9 mouse cellular contexts compared by ENCODE assay signal in the genomic region with DNA sequence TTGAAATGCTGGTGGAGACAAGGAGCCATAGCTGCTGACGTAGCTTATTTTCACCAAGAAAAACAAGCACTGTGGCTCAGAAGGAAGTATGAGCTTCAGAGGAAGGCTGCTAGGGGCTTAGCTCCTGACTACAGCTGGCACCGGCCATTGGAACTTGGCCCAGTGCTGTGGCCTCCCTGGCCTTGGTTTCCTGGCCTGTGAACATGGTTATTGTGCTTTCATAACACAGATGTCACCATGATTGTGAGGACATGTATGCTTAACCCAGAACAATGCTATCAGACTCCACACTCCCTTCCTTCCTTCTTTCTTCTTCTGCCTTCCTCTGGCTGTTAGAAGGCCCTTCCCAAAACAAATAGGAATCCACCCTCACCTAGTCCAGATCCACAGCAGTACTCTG.
DNase-seq lines count a peak whose midpoint lies in the region; ATAC-seq and TF ChIP-seq lines count a peak whose summit lies in the region.
"Had no signal": no experiment of that assay in that cellular context is flagged by ENCODE, and none has a peak within 500 bp of the region (broad histone marks: within the 10 kb centered on the region; RNA-seq: fewer than 3 reads in every experiment).

No protein-coding gene starts in this region.

- H3K9me3 ChIP-seq in liver, embryonic 14.5 days (ENCODE audit: control insufficient read depth, low read length), result no peaks in the 10 kb centered on the region
- no peaks in the 10 kb centered on the region for H3K9me3 ChIP-seq in forebrain, postnatal 0 days (ENCODE audit: low read length)
- H3K9me3 ChIP-seq: midbrain, embryonic 12.5 days had no signal

- peak; percentile 29 for DNase-seq in Muller cell, postnatal 12 days (ENCODE audit: inconsistent ontology term)
- DNase-seq in adrenal gland, postnatal 4 days (ENCODE audit: low spot score in 2 of 2), result peak; percentile 8 to 17
- DNase-seq in heart, postnatal 14 days, result peak; percentile 49 to 64
- no peak for DNase-seq in liver, embryonic 14.5 days (ENCODE audit: low read depth in 3 of 3, low spot score in 3 of 3)
- DNase-seq in forebrain, postnatal 0 days, result no peak
- no peak for DNase-seq in retina, postnatal 1 day
- no peak for DNase-seq in left cerebral cortex, adult 8-10 months (ENCODE audit: low spot score in 2 of 2)
- no peak for DNase-seq in left cerebral cortex, adult 9 months (ENCODE audit: low spot score in 2 of 2)

- H3K27ac ChIP-seq in liver, embryonic 14.5 days, result no peak overlapping the region
- H3K27ac ChIP-seq in forebrain, postnatal 0 days (ENCODE audit: low read depth, low read length), result no peak overlapping the region
- H3K27ac ChIP-seq: midbrain, embryonic 12.5 days had no signal

- no peak overlapping the region for H3K4me2 ChIP-seq in liver, embryonic 14.5 days (ENCODE audit: low read depth)
- no peak overlapping the region for H3K4me2 ChIP-seq in forebrain, postnatal 0 days (ENCODE audit: low read depth)
- H3K4me2 ChIP-seq: midbrain, embryonic 12.5 days had no signal

- H3K36me3 ChIP-seq in liver, embryonic 14.5 days (replicated peaks; ENCODE audit: control insufficient read depth, insufficient read depth, low read depth), result no peaks in the 10 kb centered on the region
- no peaks in the 10 kb centered on the region for H3K36me3 ChIP-seq in forebrain, postnatal 0 days (ENCODE audit: insufficient read depth)
- H3K36me3 ChIP-seq: midbrain, embryonic 12.5 days had no signal

- no peak overlapping the region for H3K4me3 ChIP-seq in liver, embryonic 14.5 days (ENCODE audit: insufficient read depth in 1 of 2, low read depth in 2 of 2, low read length in 2 of 2)
- H3K4me3 ChIP-seq in forebrain, postnatal 0 days (ENCODE audit: low read depth, low read length), result no peak overlapping the region
- H3K4me3 ChIP-seq: midbrain, embryonic 12.5 days had no signal

- TF ChIP-seq CTCF in liver, embryonic 14.5 days (IDR thresholded peaks at IDR 0.05; ENCODE audit: low read depth), result no peak
- no peak for TF ChIP-seq CTCF in forebrain, postnatal 0 days (IDR thresholded peaks at IDR 0.05; ENCODE audit: low read depth)

- peak; percentile 39; the same call in 1 of the 2 replicates for ATAC-seq in liver, embryonic 14.5 days (ENCODE audit: insufficient read depth)
- ATAC-seq in forebrain, postnatal 0 days, result no peak

- H3K4me1 ChIP-seq in liver, embryonic 14.5 days (replicated peaks; ENCODE audit: control insufficient read depth in 2 of 2, insufficient read depth in 2 of 2, low read length in 1 of 2), result no peaks in the 10 kb centered on the region
- H3K4me1 ChIP-seq in forebrain, postnatal 0 days (ENCODE audit: insufficient read depth), result no peaks in the 10 kb centered on the region
- H3K4me1 ChIP-seq: midbrain, embryonic 12.5 days had no signal

- no peaks in the 10 kb centered on the region for H3K27me3 ChIP-seq in liver, embryonic 14.5 days (ENCODE audit: control insufficient read depth, insufficient read depth, low read length)
- H3K27me3 ChIP-seq in forebrain, postnatal 0 days (ENCODE audit: insufficient read depth, low read length), result no peaks in the 10 kb centered on the region
- H3K27me3 ChIP-seq: midbrain, embryonic 12.5 days had no signal

- intact Hi-C loops in heart, postnatal 14 days (cut with DNase I), result loop anchor here (5.0 kb wide), 1 partner anchor 159 kb away; no protein-coding TSS in a partner anchor

- TF ChIP-seq EP300 in liver, embryonic 14.5 days (IDR thresholded peaks at IDR 0.05; ENCODE audit: low read depth), result no peak

- 53% methylated on average over 2 of the region's 2 CpGs for WGBS in liver, embryonic 14.5 days (ENCODE audit: insufficient replicate concordance)
- WGBS in forebrain, postnatal 0 days, result 79% methylated on average over 2 of the region's 2 CpGs

- no peak overlapping the region for H3K9ac ChIP-seq in liver, embryonic 14.5 days (replicated peaks)
- H3K9ac ChIP-seq in forebrain, postnatal 0 days, result no peak overlapping the region
- H3K9ac ChIP-seq: midbrain, embryonic 12.5 days had no signal

Comparison
In these comparisons a context has a peak if more than half of its experiments do, and no peak if none do; other contexts are left out.
1. DNase-seq: peak in Muller cell, postnatal 12 days (single experiment), adrenal gland, postnatal 4 days (2 of 2) and heart, postnatal 14 days (2 of 2); none in liver, embryonic 14.5 days (0 of 3), forebrain, postnatal 0 days (single experiment), retina, postnatal 1 day (single experiment), left cerebral cortex, adult 8-10 months (0 of 2) and left cerebral cortex, adult 9 months (0 of 2).